Mouse (Mus musculus) mesoderm, embryonic 11.5 days (tissue): ENCODE results near the gene Slc4a8.

Experiments
- DNase-seq: peaks from one replicate; pipeline ENCODE4 v3.0.0-alpha.2; 2012; ENCODE audit warnings: low read depth, low spot score

The Slc4a8 gene

DNA sequence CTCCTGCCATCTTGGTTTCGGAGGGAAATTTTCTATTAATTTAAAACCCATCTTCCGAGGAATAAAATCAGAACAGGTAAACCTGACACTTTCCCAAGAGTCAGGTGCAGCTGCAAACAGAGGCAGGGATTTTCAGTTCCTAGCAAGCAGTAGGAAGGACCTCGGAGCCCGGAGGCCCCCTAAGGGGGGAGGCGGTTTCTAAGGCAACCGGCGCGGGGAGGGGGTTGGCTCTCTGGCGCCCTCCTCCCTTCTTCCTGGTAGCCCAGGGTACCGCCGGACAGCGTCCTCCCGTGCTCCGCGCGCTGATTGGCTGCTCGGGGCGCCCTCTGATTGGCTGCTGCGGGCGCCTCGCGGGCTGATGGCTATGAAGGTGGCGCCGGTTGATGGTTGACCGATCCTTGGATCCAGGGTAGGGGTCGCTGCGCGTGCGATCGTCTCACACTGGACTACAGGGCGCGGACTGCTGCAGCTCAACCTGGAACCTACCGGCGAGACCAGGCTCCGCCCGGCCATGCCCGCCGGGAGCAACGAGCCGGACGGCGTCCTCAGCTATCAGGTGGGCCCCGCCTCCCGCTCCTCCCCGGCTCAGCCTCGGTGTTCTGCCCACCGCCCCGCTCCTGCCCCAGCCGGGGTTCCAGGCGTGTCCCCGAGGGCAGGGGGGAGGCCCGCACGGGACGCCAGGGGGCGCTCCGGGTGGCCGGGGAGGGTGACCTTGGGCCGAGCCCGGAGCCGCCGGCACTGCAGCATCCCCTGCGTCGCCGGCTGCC lies at the start of gene Slc4a8:
Slc4a8 (plus strand) TSS at position 329 of the 767 bp plus-strand sequence.
- peak; percentile 94 for DNase-seq

DNA sequence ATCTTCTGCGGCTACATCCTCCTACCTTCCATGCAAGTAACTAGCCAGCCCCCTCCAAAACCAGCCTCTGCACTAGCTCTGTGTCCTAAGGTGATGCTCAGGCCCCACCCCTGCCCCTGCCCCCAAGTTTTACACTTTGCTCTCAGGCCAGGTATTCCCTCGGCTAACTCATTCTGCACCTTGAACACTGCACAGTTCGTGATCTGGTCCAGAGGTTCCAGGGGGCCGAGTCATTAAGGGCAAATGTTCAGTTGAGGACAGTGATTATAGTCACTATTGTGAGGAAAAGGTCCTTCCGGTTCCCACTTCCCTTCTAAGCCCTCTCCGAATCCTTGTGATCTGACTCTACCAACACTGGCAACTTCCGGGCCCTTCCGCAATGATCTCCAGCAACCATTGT lies 47.1 kb upstream of the Slc4a8 start:
- DNase-seq: no peak

DNA sequence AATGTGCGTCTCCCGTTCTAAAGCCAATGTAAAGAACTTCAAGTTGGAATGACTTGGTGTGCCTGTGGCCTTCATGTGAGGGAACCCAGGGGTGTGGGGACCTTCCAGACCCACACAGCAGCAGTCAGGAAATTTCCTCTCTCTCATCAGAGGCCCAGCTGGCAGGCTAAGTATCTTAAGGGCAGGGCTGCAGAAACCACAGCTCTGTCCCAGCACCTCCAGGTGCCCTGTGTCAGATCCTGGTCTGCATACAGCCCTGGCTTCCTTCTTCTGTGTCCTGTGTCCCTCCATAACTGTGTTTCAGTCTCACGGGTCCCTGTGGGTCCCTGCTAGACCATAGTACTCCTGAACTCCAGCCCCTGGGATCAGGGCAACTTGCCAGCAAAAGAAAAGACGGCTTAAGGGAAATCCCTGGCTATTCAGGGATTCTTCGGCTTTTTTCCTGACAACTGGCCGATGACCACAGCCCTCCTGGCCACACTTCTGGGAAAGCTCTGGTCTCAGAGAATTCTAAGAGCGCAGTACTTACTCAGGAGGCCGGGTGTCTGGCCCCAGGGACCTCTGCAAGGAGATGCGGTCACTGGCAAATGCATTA lies 46.1 kb upstream of the Slc4a8 start:
- DNase-seq: no peak

DNA sequence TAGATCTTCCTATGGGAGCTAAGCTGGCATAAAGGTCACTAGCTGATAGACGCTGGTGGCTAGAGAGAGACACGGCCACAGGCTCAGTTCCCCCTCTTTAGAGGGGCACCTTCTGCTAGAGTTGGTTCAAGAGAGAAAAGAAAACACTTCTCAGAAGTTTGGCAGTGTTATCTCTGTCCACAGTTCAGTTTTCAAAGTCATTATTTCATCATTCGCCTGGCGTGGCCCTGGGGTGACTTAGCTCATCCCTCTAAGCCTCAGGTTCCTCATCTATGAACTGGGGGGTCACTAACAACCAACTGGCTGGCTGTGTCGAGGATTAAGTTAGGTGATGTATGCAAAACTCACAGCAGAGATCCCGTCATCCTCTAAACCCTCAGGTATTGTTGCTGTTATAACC lies 43.6 kb upstream of the Slc4a8 start:
- DNase-seq: no peak

DNA sequence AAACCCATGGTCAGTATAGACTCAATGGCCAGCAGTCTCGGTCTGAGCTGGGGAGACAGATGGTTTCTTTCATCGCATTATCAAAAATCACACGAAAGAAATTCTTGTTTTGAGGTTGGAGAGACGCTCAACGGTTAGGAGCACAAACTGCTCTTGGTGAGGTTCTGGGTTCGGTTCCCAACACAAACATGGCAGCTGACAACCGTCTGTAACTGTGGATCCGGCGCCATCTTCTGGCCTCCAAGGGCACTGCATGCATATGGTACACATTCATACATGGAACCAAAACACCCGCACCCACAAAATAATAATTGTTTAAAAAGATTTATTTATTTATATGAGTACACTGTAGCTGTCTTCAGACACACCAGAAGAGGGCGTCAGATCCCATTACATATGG lies 43.0 kb upstream of the Slc4a8 start:
- no peak for DNase-seq

DNA sequence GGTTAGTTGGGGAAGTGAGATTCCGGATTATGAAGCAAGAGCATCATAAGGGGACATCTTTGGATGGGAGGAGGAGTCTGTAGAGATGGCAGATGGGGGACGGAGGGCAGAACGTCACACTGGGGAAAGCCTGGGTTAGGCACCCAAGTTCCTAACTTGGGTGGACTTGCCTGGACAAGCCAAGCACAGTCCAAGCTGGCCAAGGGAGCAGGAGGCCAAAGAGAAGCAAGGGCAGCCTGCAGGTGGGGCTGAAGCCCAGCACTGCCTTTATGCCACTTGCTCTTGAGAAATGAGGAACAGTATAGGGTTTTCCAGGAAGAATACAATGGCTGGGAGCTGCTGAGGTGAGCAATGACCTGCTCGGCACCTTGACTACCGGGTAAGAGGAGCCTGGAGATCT lies 42.3 kb upstream of the Slc4a8 start:
- no peak for DNase-seq

DNA sequence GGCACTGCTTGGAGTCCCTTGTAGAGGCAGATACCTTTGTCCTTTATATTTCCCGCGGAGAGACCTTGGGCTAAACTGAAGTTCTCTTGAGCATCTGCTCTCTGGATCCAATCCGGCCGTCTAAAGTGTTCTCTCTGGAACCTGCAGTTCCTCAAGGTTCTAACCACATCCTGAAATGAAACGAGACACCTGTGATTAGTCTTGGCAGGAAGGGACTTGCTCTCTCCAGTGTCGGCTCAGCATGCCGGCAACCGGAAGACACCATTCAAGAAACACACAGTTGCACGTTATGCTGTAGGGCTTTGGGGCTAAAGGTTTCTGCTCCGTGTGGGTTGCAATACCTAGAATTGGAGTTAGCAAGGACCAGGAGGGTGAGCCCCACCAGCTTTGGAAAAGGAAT lies 41.5 kb upstream of the Slc4a8 start:
- DNase-seq: no peak

DNA sequence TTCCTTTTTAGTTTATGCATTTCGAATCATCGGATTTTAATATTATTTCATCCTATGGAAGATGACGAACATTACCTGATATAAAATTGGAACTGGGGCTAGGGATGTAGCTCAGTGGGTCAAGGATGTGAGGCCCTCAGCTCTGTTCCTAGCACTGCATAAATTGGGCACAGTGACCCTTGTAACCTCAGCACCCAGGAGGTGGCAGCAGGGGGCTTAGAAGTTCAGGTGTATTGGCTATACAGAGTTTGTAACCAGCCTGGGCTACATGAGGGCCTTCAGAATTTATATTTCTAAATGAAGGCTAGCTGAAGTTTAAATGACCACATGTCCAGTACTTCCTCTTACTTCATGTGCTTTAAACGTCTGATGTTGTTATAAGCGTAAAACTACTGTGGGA lies 40.1 kb upstream of the Slc4a8 start:
- DNase-seq: no peak

DNA sequence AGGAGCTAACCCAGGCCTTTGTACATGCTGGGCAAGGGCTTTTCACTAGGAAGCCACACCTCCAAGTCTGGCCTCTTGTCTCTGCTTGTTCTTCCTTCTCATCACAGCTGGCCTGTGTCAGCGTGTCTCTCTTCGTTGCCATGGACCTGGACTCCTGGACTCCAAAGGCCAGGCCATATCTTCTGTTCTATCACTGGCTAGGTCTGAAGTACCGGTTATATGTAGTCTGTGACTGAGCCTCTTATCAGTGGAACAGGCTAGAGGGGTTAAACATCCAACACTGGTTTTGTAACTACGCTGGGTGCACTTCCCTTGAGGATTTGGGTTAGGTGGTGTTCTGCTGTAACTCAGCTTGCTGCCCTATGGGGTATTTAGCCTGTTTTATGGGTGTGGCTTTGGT lies 39.5 kb upstream of the Slc4a8 start:
- no peak for DNase-seq

DNA sequence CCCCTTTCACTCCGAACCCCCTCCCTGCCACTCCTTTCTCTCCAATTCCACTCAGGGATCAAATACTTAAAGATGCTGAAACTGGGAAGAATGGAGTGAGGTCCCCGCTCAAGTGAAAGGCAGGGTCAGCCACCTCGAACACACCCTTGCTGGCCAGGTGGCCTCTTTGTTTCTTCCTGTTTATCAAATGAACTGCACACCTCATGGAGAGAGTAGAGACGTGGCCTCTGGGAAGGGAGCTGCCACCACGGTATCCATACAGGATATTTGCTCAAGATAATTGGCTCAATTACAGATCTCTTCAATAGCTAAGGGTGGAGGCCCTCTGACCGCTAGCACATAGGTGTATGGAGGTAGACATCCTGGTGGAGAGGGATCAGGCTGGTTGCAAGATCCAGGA lies 39.0 kb upstream of the Slc4a8 start:
- DNase-seq: no peak

DNA sequence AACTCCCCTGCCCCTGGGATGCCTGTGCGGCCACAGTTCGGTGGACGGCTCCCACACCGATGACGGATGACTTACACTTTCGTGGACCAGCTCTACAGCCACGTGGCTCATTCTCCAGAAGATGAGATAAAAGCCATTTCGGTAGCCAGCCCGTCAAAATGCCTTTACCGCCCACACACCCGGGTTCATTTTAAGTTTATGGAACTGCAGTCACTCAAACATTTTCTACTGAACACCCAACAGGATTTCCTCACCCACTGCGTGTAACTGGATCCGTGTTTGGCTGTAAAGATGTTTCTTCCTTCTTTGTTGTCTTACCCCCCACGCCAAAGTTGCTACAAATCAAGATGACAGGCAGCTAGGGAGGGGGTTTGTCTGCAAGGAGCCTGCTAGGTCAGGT lies 38.0 kb upstream of the Slc4a8 start:
- DNase-seq: no peak

DNA sequence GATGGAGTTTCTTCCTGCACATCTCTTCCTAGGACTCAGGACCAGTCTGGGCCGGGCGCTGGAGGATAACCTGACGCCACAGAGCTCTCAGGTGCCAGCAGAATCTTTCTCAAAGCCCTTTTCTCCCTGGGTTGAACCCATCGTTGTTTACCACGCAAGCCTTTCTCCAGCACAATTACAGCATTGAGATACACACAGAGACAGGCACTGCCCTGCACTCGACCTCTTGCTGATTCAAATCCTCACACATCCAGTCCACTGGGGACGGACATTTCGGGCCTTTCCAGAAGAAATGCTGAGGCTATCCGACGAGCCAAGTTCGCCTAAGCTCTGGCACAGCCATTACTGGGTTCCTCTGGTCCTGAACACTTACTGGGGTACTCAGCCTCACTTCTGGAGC lies 34.8 kb upstream of the Slc4a8 start:
- no peak for DNase-seq

DNA sequence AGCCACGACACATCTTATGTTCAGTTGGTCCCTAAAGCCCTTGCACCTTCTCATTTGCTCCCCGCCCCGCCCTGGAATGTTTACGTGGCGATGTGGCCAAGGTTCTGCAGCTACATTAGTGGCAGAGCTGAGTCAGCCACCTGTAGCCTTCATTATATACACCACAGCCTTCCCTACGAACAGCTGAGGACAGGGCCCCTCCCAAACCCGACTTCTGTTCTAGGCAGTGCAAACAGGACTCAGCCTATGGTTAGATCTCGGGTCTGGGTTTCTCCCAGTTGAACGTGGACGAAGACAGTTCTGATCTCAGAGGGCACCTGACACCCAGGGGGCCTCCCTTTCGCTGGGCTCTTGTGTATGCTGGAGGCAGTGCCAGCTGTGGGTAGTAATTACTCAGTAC lies 33.7 kb upstream of the Slc4a8 start:
- no peak for DNase-seq

DNA sequence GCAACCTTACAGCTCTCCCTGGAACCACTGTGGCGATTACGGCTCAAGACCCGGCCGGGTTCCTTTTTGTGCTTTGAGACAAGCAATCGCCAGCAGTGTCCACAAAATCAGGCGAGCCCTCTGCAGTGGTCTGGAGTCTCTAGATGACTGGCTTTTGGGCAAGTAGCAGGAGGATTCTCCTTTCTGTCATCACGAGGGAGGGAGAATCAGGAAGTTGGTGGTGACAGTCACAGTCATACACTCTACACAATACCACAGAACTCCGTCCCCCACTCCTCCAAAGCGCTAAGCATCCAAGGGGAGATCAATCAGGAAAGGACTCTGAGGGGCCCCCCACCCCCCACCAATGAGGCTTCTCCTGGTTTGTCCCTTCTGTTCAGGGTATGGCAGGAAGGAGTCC lies 33.0 kb upstream of the Slc4a8 start:
- DNase-seq: no peak

DNA sequence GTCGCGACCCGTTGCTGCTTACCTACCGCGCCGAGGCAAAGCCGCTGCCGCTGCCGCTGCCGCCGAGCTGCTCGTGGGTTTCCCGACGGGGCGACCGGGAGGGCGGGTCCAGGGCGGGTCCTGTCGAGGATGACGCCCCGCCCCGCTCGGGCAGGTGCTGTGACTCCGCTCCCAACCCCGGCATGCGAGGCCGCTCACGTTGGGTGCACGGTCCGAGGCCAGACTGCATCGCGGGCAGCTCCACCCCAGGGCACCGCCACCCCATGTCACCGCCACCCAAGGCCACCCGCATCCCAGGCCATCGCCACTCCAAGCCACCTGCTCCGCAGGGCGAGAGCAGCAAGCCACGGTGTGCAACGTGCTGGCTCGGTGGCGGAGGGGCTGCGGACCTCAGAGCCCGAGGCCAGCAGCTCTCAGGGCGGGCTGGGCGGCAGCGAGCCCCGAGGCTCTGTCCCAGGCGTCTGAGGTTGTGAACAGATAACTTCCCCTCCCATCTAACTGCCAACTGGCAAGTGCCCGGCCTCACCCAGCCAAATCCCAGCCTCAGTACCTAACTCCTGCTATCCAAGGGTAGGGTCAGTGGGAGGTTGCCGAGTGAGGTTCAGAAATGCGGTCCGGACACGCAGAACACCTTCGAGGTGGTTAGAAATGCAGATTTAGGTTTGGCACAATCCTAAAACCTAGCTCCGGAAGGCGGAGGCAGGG lies 32.1 kb upstream of the Slc4a8 start, which contains the start of gene Galnt6:
Galnt6 (minus strand) TSS at position 96 of the 705 bp plus-strand sequence.
- DNase-seq: no peak

DNA sequence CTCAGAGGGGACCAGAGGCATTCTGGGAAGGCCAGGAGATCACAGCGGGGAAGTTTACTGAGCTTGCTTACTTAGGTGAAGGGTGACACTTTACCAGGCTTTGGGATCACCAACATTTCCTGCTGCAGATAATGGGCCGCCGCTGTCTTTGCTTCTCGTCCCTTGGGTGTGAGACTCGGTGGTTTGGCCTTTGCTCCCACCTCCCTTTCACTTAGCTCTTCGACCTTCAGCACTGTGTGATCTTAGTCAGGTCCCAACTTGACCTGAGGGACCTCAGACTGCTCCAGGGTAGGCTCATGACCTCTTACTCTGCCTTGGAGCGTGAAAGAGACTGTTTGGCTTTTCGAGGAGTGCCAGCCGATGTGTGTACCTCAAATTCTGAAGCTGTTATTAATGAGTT lies 30.5 kb upstream of the Slc4a8 start:
- DNase-seq: no peak

DNA sequence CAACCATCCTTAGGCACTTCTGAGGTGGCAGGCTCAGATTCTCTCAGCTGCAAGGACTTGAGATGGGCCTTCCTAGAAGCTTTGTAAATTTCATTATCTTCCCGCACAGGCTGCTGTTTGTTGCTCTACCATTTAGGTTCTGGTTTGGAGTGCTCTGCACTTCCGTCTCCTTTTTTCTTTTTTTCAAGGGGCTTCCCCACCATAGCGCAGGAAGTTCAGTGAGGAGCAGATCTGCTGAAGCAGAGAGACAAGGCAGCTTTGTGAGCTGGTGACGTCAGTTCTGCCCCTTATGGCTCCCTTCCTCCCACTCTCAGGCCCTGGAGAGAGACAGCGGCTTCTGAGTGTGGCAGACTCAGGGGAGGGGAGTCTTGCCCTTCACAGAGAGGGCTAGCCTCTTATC lies 29.0 kb upstream of the Slc4a8 start:
- no peak for DNase-seq

DNA sequence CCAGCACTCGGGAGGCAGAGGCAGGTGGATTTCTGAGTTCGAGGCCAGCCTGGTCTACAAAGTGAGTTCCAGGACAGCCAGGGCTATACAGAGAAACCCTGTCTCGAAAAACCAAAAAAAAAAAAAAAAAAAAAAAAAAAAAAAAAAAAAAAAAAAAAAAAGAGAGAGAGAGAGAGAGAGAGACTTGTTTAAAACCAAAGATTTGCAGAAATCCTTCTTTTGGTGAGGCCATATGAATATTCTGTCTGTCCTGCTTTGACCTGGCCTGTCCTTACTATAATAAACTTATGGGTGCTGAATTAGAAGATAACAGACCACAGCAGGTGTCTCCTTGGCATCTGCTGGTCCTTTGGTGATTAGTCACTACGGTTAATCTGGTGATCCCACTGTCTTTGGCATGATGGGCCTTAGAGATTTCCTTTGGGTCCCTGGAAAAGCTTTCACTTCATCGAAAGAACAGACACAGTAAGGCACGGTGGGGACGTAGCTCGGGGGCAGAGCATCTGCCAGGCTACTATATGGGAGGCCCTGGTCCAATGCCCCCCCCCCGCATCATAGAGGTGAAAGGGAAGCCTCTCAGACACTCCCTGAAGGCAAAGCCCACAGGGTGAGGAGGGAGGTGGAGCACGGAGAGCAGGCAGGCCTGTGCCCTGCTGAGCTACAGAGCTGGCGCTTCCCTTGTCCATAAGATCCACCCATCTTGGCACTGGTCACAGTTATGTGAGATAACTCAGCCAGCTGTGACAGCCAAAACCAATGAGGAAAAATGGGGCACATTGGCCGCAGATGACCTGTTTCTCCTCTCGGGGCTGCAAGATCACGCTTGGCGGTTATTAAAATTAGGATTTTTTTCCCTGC lies 26.2 kb upstream of the Slc4a8 start:
- DNase-seq: no peak

DNA sequence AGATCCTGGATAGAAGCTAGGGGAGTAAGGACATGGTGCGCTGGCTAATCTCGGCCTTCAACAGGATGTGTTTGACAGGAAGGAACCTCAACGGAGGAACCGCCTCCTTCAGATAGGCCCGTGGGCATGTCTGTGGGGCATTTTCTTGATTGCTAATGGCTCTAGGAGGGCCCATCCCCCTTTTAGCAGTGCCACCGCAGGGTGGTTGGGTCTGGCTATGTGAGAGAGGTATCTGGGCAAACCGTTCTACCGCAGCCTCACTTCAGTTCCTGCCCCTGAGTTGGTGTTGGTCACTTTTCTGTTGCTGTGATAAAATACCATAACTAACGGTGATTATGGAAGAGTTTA lies 25.6 kb upstream of the Slc4a8 start:
- no peak for DNase-seq

DNA sequence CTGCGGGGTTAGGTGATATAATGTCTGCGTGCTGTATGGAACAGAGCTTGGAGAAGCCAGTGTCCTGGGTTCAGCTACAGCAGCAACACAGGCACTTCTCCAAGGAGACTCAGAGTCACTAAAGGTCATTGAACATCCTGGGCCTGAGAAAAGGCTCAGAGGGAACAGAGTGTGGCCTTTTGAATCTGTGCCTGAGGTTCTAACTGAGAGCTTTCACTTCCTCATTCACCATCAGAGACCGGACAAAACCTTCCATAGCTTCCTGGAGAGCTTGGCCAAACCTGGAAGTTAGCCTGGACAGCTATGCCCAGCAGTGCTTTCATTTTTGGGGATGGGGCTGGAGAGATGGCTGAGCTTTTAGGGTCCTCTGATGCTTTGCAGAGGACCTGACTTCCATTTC lies 23.9 kb upstream of the Slc4a8 start:
- DNase-seq: no peak

DNA sequence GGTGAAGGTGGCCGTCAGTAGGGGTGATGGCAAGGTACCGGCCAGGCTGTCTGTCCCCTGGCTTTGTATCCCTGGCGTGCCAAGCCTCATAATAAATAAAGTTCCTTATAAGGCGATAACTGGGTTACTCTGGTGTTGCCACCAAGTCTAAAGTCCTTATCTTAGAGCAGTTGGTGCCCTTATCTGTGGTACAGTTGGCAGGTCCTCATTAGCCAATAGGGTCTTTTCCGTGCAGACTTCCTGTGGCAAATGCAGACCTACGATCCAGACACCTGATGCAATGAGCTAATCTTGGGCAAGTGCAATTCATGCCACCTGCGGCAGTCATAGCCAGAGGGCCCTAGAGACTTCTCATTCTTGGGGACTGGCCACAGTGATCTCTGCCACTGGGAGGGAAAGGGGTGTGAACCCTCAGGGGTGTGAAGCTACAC lies 23.2 kb upstream of the Slc4a8 start:
- DNase-seq: no peak

DNA sequence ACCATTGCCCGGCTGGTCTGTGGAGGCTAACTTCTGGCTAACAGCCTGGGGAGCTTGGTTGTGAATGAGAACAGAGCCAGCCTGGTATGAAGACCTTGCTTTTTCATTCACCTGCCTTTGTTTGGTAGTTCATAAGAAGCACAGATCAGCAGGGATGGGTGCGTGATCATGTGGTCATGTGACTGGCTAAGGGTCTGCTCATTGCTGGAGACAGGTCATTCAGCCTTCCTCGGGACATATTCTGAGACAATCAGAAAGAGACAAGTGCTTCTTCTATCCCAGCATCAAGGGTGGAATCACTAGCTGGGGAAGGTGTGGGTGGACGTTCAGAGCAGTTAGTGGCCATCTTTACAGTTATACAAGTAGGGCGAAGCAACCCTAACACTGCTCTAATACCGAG lies 22.1 kb upstream of the Slc4a8 start:
- no peak for DNase-seq
